Mouse (Mus musculus): ENCODE results near the gene Kcnma1. TPM values are rescaled to one million over a fixed set of nuclear protein-coding genes. Genes with fewer than 3 reads are reported as not detected.

Kcnma1 gene
- polyA plus RNA-seq, 1 experiment from 2014 or later, result 0.31 TPM

Other genes starting within 250 kb of the Kcnma1 start
- gene Dlg5, start 231.4 kb upstream of the Kcnma1 start, polyA plus RNA-seq (2014; fragmentation: Nextera tagmentation; extraction: Ambion mirVana), result 9.8 and 12.8 TPM in 2 replicates